Mouse (Mus musculus) heart, adult 2 months (tissue): ENCODE results near the gene Sgip1.

Experiments
- CTCF ChIP-seq: fragments of 200-600 bp; IDR thresholded peaks from 2 replicates; pipeline ENCODE4 v1.8.1; 2022; ENCODE audit warnings: antibody characterized with exemption, mild to moderate bottlenecking, moderate library complexity
- EP300 ChIP-seq: fragments of 200-500 bp; IDR thresholded peaks from 2 replicates; pipeline ENCODE4 v1.6.1; 2011; ENCODE audit warnings: low read depth, low read length, control low read depth; ENCODE audit not compliant: insufficient read depth
- POLR2A ChIP-seq: fragments of 200-500 bp; IDR thresholded peaks from 2 replicates; pipeline ENCODE4 v1.6.1; 2011; ENCODE audit warnings: mild to moderate bottlenecking, low read depth, low read length, control low read depth; ENCODE audit not compliant: insufficient read depth

GRCm38 (mm10) chr4:102913176-102913575 lies 172.1 kb downstream of the Sgip1 start:
- TF ChIP-seq CTCF (no peak), EP300 (no peak), POLR2A (no peak)
